Mouse (Mus musculus) testis, postnatal 14 days (tissue): ENCODE results near the gene Uso1.
A peak's percentile ranks its signal among the peaks of the same experiment; 100 is the strongest.

Source experiments
- DNase-seq: peaks from one replicate; pipeline ENCODE4 v3.0.0; 2021; ENCODE audit warnings: low spot score

Uso1 gene

DNA sequence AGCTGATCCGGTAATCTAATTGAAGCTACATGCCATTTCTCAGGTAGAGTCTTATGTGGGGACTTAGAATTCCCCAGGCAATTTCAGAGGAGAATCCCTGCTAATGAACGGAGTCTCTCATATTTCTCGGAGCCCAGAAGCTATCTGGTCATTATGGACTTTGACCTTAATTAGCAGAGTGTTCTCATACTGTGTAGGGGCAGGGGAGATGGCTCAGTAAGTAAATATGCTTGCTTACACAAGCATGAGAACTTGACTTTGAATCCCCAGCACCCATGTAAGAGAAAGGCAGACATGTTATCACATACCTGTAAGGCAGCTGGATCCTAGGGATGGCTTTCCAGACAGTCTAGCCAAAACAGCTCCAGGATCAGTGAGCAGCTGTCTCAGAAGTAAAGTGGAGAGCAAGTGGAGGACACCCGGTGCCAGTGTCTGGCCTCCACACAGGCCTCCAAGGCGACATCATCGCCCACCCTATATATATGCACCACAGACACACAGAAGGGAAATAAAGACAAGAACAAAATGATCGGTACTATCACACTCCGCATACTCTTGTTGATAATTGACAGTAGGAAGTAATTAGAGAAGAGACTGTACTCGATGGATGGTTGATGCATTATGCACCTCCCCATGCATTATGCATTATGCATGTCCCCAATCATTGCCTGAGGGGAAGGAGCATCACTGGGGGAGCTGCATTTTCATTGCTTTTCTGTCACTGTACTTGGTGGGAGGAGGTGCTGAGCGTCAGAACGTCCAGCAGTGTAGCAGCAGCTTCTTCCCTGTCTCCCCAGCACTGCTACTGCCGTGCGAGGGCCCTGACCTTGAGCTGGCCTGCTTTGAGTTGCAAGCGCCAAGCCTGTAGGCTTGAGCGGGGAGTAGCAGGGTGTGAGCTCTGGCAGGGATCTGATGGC lies 59.4 kb downstream of the Uso1 start:
- DNase-seq: no peak

DNA sequence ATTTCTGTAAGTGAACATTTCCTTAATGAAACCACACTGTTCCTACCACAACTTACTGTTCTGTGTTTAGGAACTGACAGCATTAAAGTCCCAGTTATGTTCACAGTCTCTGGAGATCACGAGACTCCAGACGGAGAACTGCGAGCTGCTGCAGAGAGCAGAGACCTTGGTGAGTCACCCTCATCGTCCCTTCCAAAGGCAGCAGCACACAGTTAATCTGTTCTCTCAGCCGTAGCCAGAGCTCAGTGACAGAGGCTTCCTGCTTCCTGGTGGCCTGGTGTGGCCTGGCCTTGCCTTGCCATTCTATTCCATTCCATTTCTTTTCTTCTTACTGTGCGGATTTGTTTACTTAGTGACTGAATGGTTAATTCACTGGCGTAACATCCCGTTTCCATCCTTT lies 60.5 kb downstream of the Uso1 start:
- DNase-seq: no peak

DNA sequence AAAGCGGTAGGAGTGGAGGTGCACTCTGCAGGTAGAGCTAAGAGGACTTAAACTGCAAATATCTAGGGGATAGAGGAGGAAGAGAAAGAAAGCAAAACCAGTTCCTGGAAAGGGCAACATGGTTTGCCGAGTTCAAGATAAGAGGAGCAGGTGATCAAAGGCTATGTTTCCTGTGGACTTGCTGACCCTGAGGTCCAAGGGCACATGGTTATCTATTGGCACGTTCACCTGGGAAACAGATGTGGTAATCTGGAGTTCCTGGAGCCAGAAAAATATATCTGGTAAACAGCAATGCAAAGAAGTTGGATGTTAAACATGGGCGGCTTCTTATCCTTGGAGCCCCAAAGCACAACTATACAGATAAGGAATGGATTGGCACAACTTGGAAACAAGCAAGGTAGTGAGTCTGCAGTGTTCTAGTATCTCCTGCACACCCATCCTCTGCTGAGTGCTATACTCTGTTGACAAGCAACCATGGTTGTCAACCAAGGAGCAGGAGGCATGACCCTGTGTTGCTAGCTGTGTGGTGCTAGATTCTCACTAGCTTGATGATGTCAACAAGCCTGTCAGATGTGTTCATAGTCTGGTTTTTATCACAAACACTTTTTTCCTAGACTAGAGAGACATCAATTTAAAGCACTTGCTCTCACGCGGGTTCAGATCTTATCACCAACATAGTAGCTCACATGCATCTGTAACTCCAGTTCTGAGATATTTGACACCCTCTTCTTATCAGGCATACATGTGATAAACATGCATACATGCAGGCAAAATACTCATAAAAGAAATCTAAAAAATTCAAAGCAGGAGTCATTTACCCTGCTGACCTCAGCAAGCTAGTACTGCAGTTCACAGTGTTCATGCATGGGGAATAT lies 66.7 kb downstream of the Uso1 start:
- no peak for DNase-seq

DNA sequence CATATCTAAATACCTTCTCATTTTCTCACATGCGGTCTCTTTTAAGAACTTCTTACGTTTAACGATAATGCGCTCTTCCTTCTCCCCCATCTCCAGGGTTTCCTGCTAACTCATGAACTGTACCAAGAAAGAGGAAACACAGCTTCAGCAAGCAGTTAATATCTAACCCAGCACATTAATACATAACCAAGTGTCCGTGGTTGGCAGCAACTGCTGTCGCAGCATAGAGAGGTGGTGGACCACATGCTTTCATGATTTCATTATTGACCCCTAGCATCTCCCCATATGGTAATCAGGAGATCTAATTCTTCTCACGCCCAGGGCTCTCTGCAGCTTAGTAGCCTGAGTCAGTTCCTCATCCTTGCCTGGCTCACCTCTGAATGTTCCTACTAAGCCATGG lies 67.4 kb downstream of the Uso1 start:
- no peak for DNase-seq

DNA sequence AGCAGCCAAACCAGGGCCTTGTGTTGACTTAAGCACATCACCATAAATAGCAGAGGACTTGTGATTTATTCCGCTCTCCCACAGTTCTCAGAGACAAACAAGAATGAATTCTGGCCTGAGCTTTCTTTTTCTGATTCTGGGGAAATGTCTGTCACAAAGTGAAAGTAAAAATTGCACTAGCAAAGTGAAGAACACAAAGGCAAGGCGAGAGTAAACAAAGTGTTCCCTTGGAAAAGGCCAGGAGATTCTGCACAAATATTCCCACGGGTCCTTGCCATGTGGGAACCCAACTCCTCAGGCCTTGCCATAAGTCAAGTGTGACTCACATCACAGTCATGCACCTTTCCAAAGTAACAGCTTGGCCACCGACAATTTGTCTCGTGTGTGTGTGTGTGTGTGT lies 68.0 kb downstream of the Uso1 start:
- DNase-seq: peak; percentile 23

DNA sequence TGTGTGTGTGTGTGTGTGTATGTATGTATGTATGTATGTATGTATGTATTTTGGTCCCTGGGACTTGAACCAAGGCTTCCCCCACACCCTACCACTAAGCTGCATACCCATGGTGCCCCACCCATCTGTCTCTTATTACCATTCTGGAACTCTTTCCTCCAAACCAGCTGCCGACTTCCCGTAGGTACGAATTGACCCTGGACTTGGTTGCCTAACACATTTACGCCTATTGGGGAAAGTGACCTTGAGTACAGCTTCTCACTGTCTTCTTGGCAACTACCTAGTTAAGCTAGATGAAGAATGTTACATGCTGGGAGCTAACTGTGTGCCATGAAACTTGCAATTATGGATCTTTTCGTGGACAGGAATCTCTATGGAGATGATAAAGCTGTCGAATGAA lies 68.4 kb downstream of the Uso1 start:
- DNase-seq: no peak

DNA sequence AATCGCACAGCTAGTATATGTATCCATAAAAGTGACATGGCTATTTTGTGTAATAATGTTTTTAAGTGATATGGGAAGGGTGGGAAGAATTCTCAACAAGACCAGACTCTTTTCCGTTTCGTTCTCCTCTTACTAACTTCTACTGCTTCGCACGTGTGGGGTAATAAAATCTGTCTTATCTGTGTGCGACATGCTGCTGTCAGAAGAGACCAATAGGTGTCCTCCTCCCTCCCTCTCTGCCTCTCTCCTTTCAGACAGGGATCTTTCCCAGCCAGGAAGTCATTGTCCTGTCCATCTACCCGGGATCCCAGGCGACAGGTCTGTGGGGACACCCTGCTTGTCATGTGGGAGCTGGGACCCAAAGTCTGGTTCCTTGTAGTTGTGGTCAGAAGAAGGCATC lies 72.5 kb downstream of the Uso1 start:
- no peak for DNase-seq

DNA sequence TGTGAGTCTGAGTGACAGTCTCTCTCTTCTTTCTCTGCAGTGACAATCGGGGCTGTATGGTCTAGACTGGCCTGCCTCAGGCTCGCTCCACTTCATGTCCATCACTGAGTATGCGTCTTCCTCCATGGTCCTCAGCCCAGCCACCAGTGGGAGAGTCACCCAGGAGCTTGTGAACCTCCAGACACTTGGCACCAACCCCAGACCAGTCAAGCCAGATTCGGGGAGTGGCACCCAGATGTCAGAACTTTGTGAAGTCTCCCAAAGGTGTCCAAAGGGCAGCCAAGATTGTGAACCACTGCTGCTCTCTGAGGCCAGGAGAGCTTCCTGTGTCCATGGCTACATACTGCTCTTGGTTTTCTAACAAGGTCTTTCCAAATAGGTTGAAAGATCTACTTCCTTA lies 74.5 kb downstream of the Uso1 start:
- no peak for DNase-seq

DNA sequence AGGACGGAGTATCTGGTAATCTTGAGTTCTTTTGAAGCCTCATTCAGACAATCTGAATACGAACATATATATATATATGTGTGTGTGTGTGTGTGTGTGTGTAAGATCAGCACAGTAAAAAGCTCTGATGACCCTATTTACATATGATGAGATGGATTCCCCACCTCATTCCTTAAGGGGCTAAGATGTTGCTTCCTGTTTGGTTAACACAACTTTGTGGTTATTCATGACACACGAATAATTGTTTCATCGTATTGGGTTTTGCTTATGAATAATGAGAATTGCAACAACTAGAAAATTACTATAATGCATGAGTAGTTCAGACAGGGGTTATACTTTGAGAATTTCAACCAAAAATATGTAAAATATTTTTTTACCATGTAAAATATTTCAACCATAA lies 77.6 kb downstream of the Uso1 start, which contains the start of gene U90926:
TSS of gene U90926 (minus strand) at position 101 of the 400 bp plus-strand sequence.
- DNase-seq: no peak

DNA sequence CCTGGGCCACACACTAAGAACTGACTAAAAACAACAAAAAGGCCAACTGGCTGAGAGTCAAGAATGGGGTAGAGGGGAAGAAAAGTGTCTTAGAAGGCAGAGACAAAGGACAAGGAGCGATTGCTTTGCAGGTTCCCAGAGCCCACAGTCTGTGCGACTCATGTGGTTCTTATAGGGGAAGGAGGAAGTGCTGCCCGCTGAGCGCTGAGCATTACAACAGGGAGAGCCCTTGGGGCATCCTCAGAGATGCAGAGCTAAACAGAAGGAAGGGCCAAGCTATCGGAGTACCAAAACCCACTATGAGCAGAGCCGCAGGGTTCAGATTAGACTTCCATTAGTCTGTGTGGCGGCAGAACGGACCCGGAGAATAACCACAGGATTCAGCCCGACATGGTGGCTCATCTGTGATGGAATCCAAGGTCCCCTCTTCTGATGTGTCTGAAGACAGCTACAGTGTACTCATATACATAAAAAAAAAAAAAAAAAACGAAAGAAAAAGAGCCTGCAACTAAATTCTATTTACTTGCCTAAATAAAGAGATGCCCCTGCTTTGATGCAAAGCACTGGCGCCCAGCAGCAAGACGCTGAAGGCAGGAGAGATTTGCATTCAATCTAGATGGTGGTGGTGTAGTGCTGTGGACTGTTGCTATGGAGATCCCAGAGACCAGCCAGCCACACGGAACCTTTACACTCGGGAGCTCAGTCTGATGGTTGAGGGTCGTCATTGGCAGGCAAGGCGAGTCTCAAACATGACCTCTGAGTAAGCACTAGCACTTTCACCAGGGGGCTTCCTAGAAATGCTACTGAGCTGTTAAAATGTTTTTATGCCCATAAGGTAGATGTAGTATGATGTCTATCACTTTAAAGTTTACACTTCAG lies 81.4 kb downstream of the Uso1 start:
- no peak for DNase-seq

DNA sequence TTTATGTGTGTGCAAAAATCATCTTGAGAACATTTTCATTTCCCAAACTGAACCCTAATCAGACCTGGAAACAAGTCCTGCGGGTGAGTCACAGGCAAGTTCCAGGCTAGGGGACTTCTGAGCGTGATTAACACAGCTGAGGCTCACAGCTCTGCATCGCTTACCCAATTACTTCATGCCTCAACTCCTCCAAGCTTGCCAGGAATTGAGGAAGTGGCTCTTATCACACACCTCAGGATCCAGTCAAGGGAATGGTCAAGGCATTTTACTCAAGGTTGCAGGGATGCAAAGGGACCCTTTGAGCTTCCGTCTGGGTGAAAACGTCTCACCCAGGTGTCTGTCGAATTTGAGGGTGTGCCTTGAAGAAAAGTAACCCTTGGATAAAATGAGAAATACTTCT lies 82.1 kb downstream of the Uso1 start:
- no peak for DNase-seq

DNA sequence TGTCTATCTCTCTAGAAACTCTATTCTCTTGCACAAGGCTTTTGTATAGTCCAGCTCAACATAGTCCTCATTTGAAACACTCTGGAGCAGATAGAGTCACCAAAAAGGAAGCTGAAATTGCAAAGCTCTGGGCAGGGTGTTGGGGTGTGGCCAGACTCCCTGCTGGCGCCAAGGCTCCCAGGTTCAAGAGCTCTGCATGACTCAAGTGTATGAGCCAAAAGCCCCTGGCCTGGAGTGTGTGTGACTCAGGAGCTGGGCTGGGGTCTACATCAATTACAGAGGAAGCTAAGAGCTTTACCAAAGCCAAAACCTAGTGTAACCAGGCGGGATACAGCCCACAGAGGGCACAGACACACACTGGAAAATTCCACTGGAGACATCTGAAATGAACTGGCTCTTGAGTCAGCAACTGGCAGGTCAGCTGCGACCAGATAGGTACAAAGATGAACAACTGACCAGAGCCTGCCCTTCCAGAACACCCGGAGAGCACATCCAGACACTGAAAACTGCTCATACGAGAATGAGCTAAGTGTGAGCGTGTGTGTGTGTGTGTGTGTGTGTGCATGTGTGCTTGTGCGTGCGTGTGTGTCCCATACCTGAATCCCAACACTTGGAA lies 82.7 kb downstream of the Uso1 start:
- DNase-seq: no peak

DNA sequence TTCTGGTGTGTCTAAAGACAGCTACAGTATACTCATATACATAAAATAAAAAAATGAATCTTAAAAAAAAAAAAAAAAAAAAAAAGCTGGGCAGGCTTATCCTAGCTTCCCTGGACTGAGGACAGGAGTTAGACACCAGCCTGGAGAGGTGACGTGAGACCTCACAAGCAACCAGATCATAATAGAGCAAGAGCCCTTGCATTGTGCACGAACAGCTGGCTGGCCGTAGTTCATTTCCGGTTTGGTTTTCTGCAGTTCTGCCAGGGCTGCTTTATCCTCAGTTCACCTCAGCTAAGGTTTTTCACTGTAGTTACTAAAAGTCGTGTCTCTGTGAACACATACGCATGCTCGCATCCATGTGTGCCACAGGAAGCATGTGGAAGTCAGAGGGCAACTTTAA lies 90.0 kb downstream of the Uso1 start:
- DNase-seq: no peak

DNA sequence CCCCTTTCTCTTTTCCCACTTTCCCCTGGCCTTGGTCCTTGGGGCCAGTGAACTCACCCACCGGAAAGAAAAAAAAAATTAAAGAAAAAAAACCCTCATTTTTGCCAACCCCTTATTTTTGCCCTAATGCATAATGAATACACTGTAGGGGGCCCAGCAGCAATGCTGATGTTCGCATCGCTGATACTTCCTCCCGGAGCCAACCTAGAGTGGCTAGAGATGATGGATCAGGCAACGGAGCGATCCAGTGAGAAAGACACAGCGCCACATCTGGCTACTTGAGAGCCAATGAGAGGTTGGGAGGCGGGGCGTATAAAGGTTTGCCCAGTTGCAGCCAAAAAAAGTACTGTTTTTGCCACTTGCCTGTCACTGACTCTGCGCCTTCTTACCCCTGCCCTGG lies 91.0 kb downstream of the Uso1 start:
- DNase-seq: no peak

DNA sequence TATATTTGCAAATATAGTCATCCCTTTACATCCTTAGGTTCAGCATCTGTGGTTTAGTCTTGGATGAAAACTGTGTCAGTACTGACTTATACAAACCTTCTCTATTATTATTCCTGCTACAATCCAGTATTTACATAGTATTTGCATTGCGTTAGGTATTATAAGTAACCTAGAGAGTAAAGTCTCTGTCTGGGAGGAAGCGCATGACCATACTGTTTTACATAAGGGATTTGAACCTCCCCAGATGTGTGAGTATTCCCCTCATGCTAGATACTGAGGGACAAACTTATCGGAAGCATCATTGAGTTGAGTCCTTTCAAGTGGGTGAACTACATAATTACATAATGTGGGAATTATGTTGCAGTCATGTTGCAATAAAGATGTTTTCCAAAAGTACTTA lies 91.8 kb downstream of the Uso1 start:
- no peak for DNase-seq

DNA sequence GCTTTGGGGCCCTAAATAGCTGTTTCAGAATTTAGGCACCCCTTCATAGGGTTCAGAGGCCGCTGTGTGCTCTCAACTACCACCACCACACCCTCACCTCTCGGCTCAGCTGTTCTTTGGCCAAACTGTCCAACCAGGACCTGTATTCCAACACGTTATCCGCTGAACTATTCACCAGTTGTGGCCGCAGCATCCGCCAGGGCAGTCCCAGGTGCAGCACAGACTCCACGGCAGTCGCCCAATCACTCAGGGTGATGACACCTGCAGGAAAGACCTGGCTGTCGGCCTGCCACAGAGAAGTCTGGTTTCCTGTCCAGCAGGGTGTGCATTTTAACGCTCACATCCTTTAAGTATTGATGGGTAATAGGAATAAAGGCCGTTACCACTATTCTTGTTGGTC lies 92.6 kb downstream of the Uso1 start:
- no peak for DNase-seq

DNA sequence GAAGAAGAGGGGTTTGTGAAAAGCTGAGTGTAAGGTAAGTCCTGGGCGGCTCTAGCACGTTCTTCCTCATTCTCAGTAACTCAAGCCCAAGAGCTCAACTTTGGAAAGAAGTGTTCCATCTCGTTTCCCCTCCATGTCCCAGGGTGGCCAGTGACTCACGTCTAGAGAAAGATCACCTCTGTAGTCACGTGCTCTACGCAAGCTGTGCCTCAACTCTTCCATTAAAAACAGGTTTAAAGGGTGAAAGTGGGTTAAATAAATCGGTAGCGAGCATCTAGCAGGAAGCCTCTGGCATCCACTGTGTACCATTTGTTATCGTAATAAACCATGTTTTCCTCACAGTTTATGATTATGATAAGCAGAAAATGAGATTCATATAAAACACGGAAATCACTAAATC lies 94.1 kb downstream of the Uso1 start:
- DNase-seq: no peak

DNA sequence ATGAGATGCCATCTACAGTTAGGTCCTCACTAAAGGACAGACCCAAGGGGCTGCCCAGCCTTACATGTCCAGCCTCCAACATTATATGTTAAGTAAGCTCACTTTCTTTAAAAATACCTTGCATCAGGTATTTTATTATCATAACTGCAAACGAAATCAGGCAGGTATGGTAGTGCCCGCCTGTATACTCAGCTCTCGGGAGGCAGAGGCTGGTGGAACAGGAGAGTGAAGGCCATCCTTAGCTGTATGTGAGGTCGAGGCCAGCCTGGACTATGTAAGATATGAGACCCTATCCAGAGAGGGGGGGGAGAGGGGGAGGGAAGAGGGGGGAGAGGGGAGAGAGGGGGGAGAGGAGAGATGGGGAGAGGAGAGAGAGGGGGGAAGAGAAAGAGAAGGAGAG lies 95.6 kb downstream of the Uso1 start:
- no peak for DNase-seq

DNA sequence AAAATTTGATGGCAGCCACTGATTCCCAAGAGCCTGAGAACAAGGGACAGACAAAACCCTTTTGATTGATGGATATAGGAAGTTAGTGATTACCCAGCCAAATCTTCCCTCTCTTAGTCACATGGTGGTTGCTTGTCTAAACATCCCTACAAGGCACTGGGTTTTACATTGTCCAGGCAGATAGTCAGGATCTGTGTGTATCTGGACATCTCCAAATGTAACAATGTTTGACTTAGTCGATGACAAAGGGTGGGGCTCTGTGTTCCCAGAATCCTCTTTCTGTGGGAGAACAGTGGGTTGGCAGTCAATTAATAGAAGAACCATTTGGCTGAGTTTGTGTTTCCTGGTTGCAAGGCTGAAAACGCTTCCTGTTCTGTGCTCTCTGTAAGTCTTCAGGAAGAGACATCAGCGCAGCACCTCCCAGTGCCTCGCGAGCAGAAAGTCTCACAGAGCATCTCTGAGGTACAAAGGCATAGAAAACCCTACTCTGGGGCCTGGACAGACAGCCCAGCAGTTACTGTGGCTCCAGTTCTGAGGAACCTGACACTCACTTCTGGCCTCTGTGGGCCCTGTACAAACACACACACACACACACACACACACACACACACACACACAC lies 97.3 kb downstream of the Uso1 start:
- no peak for DNase-seq

DNA sequence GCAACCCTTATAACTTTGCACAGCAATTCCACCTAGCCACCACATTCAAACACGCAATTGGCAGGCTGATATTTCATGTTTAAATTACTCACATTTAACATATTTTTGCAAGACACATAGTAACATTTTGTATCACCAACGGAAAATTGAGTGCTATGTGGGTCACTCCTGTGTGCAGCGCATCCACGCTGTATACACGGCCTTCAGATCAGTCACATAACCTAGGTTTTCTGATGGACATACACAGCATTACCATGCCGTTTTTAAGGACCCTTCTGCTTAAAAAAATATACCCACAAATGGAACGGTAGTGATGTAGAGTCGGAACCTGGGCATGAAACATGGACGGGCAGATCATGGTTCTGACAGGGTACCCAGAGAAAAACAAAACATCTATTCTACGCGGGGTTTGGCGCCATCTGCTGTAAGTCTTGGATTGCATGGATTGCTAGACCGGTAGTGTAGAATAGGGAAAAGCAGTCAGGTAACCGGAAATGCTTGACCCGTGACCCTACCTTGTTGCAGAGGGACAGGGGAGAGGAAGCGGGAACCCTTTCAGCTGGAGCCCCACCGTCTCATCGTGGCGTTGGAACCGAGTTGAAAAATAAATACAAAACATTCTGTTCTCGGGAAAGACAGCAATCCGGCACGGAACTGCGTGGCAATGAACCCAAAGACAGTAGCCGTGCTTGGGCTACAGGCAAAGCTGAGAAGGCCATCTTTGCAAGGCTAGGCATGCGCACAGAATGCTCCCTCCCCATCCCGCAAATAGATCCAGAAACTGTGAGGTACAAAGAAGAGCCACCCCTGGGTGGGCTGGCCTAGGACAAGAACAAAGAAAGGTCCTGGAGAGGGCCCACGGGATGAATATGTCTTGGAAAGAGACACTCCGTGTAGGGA lies 101.8 kb downstream of the Uso1 start:
- no peak for DNase-seq
